Mouse (Mus musculus): ENCODE measurements around the gene Olfr558.

The Olfr558 gene

GRCm38 (mm10) chr7:102701915-102702314 lies at the start of gene Olfr558:
Gene Olfr558 (plus strand): TSS chr7:102702215.
- no peak for DNase-seq (ENCODE audit: low spot score)

- no peak for DNase-seq (ENCODE audit: low spot score)
Measured at GRCm38 (mm10) chr7:102658523-102658922, 43.5 kb upstream of the Olfr558 start, which contains the start of gene Olfr555. Gene Olfr555 (plus strand): TSS chr7:102658823.

GRCm38 (mm10) chr7:102664599-102664998 lies 37.4 kb upstream of the Olfr558 start, which contains the start of gene Olfr556:
Gene Olfr556 (plus strand): TSS chr7:102664899.
- DNase-seq (ENCODE audit: low spot score) = no peak

- no peak for DNase-seq (ENCODE audit: low spot score)
Measured at GRCm38 (mm10) chr7:102665378-102665777, 36.6 kb upstream of the Olfr558 start.

- no peak for DNase-seq (ENCODE audit: low spot score)
Measured at GRCm38 (mm10) chr7:102676225-102676624, 25.8 kb upstream of the Olfr558 start.

- DNase-seq (ENCODE audit: low spot score) = no peak
Measured at GRCm38 (mm10) chr7:102681916-102682315, 20.1 kb upstream of the Olfr558 start.

GRCm38 (mm10) chr7:102686944-102687501 lies 15.0 kb upstream of the Olfr558 start, which contains the start of gene Trim68:
Gene Trim68 (minus strand): TSS chr7:102687327.
- peak; percentile 89 for DNase-seq (ENCODE audit: low spot score)

- no peak for DNase-seq (ENCODE audit: low spot score)
Measured at GRCm38 (mm10) chr7:102695358-102696125, 6.5 kb upstream of the Olfr558 start, which contains the start of gene Olfr557. Gene Olfr557 (plus strand): TSS chr7:102695910.

DNA sequence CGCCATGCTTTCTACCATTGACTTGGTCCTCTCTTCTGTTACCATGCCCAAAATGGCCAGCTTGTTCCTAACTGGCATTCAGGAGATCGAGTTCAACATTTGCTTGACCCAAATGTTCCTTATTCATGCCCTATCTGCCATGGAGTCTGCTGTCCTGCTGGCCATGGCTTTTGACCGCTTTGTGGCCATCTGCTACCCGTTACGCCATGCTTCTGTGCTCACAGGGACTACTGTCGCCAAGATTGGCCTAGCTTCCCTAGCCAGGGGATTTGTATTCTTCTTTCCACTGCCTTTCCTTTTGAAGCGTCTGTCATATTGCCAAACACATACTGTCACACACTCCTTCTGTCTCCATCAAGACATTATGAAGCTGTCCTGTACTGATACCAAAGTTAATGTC lies 3.6 kb upstream of the Olfr558 start:
- DNase-seq (ENCODE audit: low spot score) = no peak

DNA sequence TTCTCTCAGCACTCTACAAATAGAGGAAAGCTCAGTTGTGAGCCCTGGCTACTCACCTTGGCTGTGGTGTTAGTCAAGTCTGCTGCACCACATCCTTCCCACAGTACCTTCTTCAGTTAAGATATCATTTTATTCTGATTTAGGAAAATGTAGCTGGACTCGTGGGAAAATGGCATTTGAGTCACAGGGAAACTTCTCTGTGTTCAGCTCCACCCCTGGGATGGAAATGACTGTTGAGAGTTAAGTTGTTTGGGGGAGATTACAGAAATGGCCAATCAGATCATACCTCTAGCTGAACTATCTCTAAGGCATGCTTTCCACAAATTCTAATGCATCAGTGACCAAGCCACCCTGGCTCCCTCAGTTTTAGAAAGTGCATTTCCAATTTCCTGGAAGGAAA lies 17.0 kb downstream of the Olfr558 start, which contains the start of gene Olfr33:
Olfr33 (minus strand) TSS at position 101 of the 400 bp plus-strand sequence.
- DNase-seq (ENCODE audit: low spot score) = no peak

DNA sequence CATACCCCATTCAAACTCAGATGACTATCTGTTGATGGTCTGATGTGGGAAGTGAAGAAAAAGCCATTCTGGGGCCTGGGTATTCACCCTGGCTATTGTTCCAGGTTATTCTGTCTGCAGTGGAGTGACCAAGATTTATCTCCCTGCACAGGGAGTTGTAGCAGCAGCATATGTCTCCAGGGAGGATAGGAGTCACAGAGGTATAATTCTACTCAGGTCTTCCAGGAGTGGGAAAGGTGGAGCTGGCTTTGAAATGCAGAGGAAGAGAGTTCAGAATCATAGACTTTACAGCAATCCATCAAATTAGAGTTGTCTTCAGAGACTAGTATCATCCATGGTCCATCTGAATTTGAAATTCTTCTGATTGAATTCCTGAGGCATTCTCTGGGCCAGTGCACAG lies 25.4 kb downstream of the Olfr558 start, which contains the start of gene Olfr559:
Olfr559 (minus strand) TSS at position 101 of the 400 bp plus-strand sequence.
- no peak for DNase-seq (ENCODE audit: low spot score)

- no peak for DNase-seq (ENCODE audit: low spot score)
Measured at GRCm38 (mm10) chr7:102733793-102734192, 31.8 kb downstream of the Olfr558 start.

GRCm38 (mm10) chr7:102737705-102738104 lies 35.7 kb downstream of the Olfr558 start:
- no peak for DNase-seq (ENCODE audit: low spot score)

- no peak for DNase-seq (ENCODE audit: low spot score)
Measured at GRCm38 (mm10) chr7:102752086-102752485, 50.1 kb downstream of the Olfr558 start.

- DNase-seq (ENCODE audit: low spot score) = no peak
Measured at GRCm38 (mm10) chr7:102759266-102759665, 57.3 kb downstream of the Olfr558 start, which contains the start of the genes Olfr560 and Olfr78. Gene Olfr560 (minus strand): TSS chr7:102759366. Gene Olfr78 (minus strand): TSS chr7:102759471.

Measured in ovary, adult 18-20 months (tissue).